Mouse (Mus musculus) ES-Bruce4 (cell line): ENCODE measurements around the gene Ankrd22. TPM values are rescaled to one million over a fixed set of nuclear protein-coding genes. Genes with fewer than 3 reads are reported as not detected.

ENCODE experiments used
- H3K27ac ChIP-seq: 2 replicates; pipeline ENCODE4 v1.5.1; 2012; ENCODE audit warnings: low read length, inconsistent platforms; ENCODE audit not compliant: insufficient read depth
- H3K27me3 ChIP-seq: 2 replicates; pipeline ENCODE4 v1.6.1; 2012; ENCODE audit warnings: mild to moderate bottlenecking, low read length, inconsistent platforms; ENCODE audit not compliant: control insufficient read depth, poor library complexity, insufficient read depth, severe bottlenecking
- H3K36me3 ChIP-seq: 2 replicates; pipeline ENCODE4 v1.6.1; 2012; ENCODE audit warnings: inconsistent platforms, mild to moderate bottlenecking, low read length, moderate library complexity; ENCODE audit not compliant: control insufficient read depth, poor library complexity, insufficient read depth, severe bottlenecking
- H3K4me1 ChIP-seq: one replicate; pipeline ENCODE4 v1.8.1; 2011; ENCODE audit warnings: low read length; ENCODE audit not compliant: control insufficient read depth, insufficient read depth
- H3K4me3 ChIP-seq: 2 replicates; pipeline ENCODE4 v1.5.1; 2011; ENCODE audit warnings: low read depth, mild to moderate bottlenecking, low read length
- H3K9ac ChIP-seq: 2 replicates; pipeline ENCODE4 v1.6.1; 2012; ENCODE audit warnings: low read depth, mild to moderate bottlenecking, inconsistent platforms; ENCODE audit not compliant: poor library complexity, severe bottlenecking
- H3K9me3 ChIP-seq: replicated peaks from 2 replicates; pipeline ENCODE4 v1.6.1; 2012; ENCODE audit warnings: mild to moderate bottlenecking, low read length, inconsistent platforms; ENCODE audit not compliant: control insufficient read depth, poor library complexity, insufficient read depth, severe bottlenecking
- CTCF ChIP-seq: IDR thresholded peaks from one replicate; pipeline ENCODE4 v1.8.1; 2011; ENCODE audit warnings: low read depth, low read length
- EP300 ChIP-seq: IDR thresholded peaks from 2 replicates; pipeline ENCODE4 v1.6.1; 2011; ENCODE audit warnings: low read depth, low read length; ENCODE audit not compliant: insufficient read depth
- POLR2A ChIP-seq: IDR thresholded peaks from one replicate; pipeline ENCODE4 v1.8.1; 2011; ENCODE audit warnings: low read length; ENCODE audit not compliant: insufficient read depth
- polyA plus RNA-seq: library from polyadenylated mRNA; stranded (reverse); fragments of >200 nt; gene quantifications from 2 replicates; pipeline ENCODE4 v1.2.4, GENCODE M21; 2011; ENCODE audit warnings: low read depth; ENCODE audit not compliant: missing spikeins, insufficient read depth, insufficient read length

The Ankrd22 gene
- polyA plus RNA-seq, 1 experiment = not detected

GRCm38 (mm10) chr19:34186845-34187244 is 21.0 kb upstream of the Ankrd22 start:
- no peaks in the 10 kb centered on the region for H3K4me1 ChIP-seq
- no peak overlapping the region for H3K4me3 ChIP-seq
- no peak overlapping the region for H3K9ac ChIP-seq
- no peak for TF ChIP-seq EP300
- no peak for TF ChIP-seq POLR2A
- no peak for TF ChIP-seq CTCF
- no peaks in the 10 kb centered on the region for H3K27me3 ChIP-seq
- H3K27ac ChIP-seq = no peak overlapping the region
- H3K36me3 ChIP-seq = no peaks in the 10 kb centered on the region
- H3K9me3 ChIP-seq = no peaks in the 10 kb centered on the region

- Histone ChIP-seq H3K9me3 (no peaks in the 10 kb centered on the region), H3K27me3 (no peaks in the 10 kb centered on the region), H3K4me3 (no peak overlapping the region), H3K27ac (no peak overlapping the region), H3K9ac (no peak overlapping the region), H3K4me1 (no peaks in the 10 kb centered on the region), H3K36me3 (no peaks in the 10 kb centered on the region)
- no peak for TF ChIP-seq EP300
- TF ChIP-seq CTCF = no peak
- TF ChIP-seq POLR2A = no peak
Measured at GRCm38 (mm10) chr19:34182490-34182889, 16.6 kb upstream of the Ankrd22 start.

- H3K27ac ChIP-seq = no peak overlapping the region
- no peaks in the 10 kb centered on the region for H3K36me3 ChIP-seq
- TF ChIP-seq POLR2A = no peak
- TF ChIP-seq CTCF = no peak
- no peak for TF ChIP-seq EP300
- no peak overlapping the region for H3K9ac ChIP-seq
- H3K9me3 ChIP-seq = no peaks in the 10 kb centered on the region
- H3K4me1 ChIP-seq = no peaks in the 10 kb centered on the region
- no peaks in the 10 kb centered on the region for H3K27me3 ChIP-seq
- H3K4me3 ChIP-seq = no peak overlapping the region
Measured at GRCm38 (mm10) chr19:34181234-34181633, 15.4 kb upstream of the Ankrd22 start.

- Histone ChIP-seq H3K36me3 (no peaks in the 10 kb centered on the region), H3K9ac (no peak overlapping the region), H3K4me1 (no peaks in the 10 kb centered on the region), H3K27ac (no peak overlapping the region), H3K4me3 (no peak overlapping the region), H3K27me3 (no peaks in the 10 kb centered on the region), H3K9me3 (no peaks in the 10 kb centered on the region)
- TF ChIP-seq CTCF (no peak), POLR2A (no peak), EP300 (no peak)
Measured at GRCm38 (mm10) chr19:34180316-34180715, 14.5 kb upstream of the Ankrd22 start.

- H3K4me3 ChIP-seq = no peak overlapping the region
- H3K4me1 ChIP-seq = no peaks in the 10 kb centered on the region
- TF ChIP-seq CTCF (no peak), EP300 (no peak), POLR2A (no peak)
Measured at GRCm38 (mm10) chr19:34179136-34179535, 13.3 kb upstream of the Ankrd22 start.

GRCm38 (mm10) chr19:34174004-34174403 is 8.2 kb upstream of the Ankrd22 start:
- Histone ChIP-seq H3K4me1 (no peaks in the 10 kb centered on the region), H3K36me3 (no peaks in the 10 kb centered on the region), H3K27ac (no peak overlapping the region), H3K27me3 (no peaks in the 10 kb centered on the region), H3K9me3 (no peaks in the 10 kb centered on the region), H3K4me3 (no peak overlapping the region), H3K9ac (no peak overlapping the region)
- TF ChIP-seq EP300 (no peak), CTCF (no peak), POLR2A (no peak)

More at GRCm38 (mm10) chr19:34179136-34179535, 13.3 kb upstream of the Ankrd22 start:
- Histone ChIP-seq H3K27ac (no peak overlapping the region), H3K9me3 (no peaks in the 10 kb centered on the region), H3K27me3 (no peaks in the 10 kb centered on the region), H3K9ac (no peak overlapping the region), H3K36me3 (no peaks in the 10 kb centered on the region)
